Mouse (Mus musculus): Measurements from ENCODE around the gene Lpgat1.

Lpgat1 gene

GRCm38 (mm10) chr1:191717601-191718498 lies at the start of gene Lpgat1:
Gene Lpgat1, plus strand, starts transcription at chr1:191717834.
- DNase-seq (ENCODE audit: low read depth, low spot score): peak; percentile 36

- no peak for DNase-seq (ENCODE audit: low read depth, low spot score)
Observed at GRCm38 (mm10) chr1:191668030-191668429, 49.6 kb upstream of the Lpgat1 start.

GRCm38 (mm10) chr1:191674071-191674470 lies 43.6 kb upstream of the Lpgat1 start:
- no peak for DNase-seq (ENCODE audit: low read depth, low spot score)

DNA sequence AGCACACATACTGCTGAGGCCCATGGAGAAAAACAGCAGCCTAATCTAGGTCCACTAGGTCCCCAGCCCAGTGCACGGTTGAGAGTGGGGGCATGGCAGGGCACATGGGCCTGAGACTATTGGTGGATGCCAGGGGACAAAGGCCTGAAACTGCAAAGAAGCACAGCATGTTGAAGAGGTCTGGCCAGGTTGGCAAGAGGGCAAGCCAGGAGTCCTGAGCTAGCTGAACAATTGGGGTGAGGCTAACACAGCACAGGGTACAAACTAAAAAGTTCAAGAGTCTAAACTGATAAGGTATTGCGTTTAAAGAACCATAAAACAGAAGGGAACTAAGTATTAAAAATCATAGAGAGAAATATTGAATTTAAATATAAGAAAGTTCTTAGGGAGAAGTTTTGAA lies 36.0 kb upstream of the Lpgat1 start:
- DNase-seq (ENCODE audit: low read depth, low spot score): no peak

DNA sequence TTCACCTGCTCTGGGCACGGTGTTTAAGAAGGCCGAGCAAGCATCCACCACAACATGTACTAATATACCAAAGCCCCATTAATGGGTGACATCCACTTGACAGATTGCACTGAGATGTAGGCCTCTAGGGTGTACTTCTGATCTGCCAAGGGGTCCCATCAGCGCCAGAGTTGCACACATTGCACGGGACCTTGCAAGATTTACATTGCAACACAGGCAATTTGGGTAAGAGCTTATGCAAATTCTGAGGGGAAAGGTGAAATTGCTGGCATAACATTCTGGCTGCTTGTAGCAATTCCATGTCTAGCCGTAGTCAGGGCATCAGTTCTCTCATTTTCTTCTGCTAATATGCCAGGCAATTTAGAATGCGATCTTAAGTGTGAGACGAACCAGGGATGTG lies 30.1 kb upstream of the Lpgat1 start:
- DNase-seq (ENCODE audit: low read depth, low spot score): no peak

GRCm38 (mm10) chr1:191693231-191693630 lies 24.4 kb upstream of the Lpgat1 start:
- no peak for DNase-seq (ENCODE audit: low read depth, low spot score)

DNA sequence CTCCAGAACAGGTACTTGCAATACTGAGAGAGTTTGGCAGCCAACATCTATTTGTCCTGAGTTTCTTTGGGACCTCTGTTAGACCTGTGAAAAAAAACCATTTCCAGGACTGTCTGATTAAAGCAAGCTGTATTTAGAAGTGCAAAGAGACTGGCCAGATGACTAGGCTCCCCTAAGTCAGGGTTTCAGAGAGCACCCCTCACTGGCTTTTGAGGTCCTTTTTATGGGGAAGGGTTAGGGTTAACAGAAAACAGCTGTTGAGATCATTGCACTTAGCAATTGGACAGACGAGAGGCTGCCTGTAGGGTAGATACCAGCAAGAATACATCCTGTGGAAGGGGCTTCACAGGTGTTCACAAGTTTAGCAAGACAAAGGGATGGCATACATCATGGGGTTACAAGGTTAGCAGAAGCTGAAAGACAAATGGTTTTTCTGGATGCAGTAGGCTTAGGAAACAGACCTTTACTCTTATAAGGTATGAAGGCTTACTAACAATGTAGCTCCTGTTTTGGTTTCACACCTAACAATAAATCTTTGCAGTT lies 19.3 kb upstream of the Lpgat1 start:
- DNase-seq (ENCODE audit: low read depth, low spot score): peak; percentile 23

DNA sequence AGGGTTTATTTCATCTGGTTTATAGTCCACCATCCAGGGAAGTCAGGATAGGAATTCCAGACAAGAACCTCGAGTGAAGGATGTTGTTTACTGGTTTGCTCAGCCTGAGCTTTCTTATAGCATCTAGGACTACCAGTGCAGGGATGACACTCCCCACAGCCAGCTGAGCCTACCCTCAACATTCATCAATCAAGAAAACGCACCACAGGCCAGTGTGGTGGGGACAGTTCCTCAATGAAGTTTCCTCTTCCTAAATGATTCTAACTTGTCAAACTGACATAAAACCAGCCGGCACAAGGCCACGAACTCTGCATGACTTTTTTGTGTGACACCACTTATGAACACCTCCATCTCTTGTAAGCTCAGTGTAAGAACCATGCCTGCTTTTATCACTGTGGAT lies 13.1 kb upstream of the Lpgat1 start:
- DNase-seq (ENCODE audit: low read depth, low spot score): no peak

- DNase-seq (ENCODE audit: low read depth, low spot score): no peak
Observed at GRCm38 (mm10) chr1:191706541-191707078, 11.0 kb upstream of the Lpgat1 start.

DNA sequence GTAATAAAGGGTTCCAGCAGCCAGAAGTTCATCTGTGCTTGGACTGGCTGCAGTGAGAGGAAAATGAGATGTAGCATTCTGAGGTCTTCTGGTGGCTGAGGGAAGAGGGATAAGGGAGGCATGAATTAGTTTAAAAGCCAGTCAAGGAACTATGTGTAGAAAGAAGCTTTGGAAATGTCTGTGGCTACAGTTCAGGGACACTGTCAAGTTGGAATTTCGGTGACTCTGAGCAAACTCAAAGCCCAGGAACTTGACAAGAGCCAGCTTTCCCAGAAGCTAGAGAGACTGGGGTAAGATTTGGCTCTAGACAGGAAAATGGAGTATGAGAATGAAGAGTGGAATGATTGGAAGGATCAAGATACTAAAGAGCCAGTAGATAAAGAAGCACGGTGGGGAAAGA lies 7.8 kb upstream of the Lpgat1 start:
- no peak for DNase-seq (ENCODE audit: low read depth, low spot score)

DNA sequence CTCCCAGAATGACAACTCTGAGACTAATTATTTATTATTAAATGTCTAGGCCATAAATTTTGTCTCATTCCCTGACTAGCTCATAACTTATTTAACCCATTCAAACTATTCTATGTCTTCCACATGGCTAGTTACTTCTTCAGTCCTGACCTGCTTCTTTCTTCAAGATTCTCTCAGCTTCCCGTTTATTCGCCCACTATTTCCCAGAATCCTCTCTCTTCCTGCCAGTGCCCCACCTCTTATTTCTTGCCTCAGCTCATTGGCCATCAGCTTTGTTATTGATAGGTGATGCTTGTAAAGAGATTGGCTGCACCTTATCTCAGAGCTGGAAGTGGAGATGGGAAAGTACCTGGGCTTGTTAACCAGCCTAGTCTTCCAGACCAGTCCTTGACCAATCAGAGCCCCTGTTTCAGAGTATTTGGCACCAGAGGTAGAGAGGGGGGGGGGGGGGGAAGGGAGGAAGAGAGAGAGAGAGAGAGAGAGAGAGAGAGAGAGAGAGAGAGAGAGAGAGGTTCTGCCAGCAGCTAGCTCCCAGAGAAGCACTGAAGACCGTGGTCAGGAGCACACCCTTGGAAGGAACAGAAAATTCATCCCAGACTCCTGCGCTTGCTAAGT lies 5.3 kb upstream of the Lpgat1 start:
- DNase-seq (ENCODE audit: low read depth, low spot score): no peak

DNA sequence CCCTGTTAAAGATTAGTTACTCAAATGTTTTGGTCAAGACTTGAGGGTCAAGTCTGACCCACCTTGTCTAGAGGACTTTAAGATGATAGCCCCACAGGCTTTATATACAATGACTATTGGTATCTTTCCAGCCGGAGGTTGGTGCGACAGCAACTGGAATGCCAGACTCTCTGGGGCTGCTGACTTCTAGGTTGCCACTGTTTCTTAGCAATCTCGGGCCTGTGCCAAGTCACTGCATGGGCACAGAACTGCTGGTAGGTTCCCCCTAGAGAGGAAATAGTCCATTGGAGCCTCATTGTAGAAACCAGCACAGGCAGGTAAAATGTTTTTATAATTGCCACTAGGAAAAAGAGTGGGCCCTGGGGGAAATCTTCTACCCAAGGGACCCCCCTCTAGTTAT lies 3.8 kb upstream of the Lpgat1 start:
- no peak for DNase-seq (ENCODE audit: low read depth, low spot score)

DNA sequence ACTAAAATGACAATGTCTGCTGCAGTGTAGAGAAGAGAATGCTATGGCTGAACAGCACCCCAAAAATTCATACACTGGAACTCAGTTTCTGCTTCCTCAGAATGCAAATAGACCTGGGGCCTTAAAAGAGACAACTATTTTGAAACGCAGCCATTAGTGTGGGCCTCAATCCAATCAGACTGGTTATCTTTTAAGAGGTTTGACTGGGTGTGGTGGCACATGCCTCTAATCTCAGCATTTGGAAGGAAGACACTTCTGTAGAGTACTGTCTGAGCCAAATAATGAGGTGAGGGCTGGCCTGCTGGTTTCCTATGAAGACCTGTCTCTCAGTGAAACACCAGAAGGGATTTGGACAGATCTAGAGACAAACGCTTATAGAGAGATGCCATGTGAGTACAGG lies 2.5 kb upstream of the Lpgat1 start:
- no peak for DNase-seq (ENCODE audit: low read depth, low spot score)

DNA sequence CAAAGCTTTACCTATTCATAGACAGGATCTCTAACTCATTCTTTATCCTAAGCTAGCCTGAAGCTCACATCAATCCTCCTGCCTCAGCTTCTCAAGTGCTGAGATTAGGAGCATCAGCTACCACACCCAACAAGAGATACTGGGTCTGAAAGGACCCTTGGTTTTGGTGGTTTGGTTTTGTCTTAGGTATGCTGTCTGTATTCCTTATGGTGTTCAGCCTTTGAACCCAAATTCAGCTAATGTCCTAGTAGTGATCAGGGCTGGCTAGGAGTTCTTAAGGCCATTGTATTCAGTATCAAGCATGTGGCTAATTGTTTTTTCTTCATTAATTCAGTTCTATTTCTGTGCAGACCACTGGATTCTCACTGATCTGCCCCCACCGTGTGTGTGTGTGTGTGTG lies 493 bp upstream of the Lpgat1 start:
- DNase-seq (ENCODE audit: low read depth, low spot score): no peak

DNA sequence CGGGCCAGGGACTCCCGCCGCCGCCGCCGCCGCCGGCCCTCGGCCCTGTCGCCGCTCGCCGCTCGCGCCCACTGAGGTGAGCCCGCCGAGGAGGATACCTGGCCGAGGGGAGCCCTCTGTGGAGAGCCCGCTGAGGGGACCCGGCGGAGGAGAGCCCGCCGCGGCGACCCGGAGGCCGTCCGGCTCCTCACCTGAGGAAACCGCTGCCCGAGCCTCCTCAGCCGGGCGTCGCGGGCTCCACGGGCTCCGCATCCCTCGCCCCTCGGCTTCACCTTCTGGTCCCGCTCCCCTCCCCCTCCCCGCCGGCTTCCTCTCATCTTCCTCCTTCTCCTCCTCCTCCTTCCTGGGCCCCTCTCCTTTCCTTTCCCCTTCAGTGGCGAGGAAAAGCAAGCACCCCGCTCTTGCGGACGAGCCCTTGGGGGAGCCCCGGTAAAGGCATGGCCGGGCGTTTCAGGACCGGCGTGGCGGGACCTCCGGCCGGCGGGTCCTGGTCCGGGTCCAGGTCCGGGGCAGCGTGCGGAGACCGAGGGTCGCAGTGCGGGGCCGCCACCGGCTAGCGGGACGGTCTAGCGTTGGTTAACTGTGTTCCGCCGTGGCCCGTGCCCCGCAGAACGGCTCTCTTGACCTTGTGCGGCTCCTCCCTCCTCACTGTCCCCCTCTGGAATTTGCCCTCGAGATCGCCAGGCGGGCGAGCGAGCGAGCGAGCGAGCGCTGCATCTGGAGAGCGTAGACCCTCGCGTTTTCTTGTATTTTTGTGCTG lies 1.1 kb downstream of the Lpgat1 start:
- peak; percentile 31 for DNase-seq (ENCODE audit: low read depth, low spot score)

GRCm38 (mm10) chr1:191719326-191719725 lies 1.7 kb downstream of the Lpgat1 start:
- no peak for DNase-seq (ENCODE audit: low read depth, low spot score)

GRCm38 (mm10) chr1:191720419-191720818 lies 2.8 kb downstream of the Lpgat1 start:
- DNase-seq (ENCODE audit: low read depth, low spot score): no peak

DNA sequence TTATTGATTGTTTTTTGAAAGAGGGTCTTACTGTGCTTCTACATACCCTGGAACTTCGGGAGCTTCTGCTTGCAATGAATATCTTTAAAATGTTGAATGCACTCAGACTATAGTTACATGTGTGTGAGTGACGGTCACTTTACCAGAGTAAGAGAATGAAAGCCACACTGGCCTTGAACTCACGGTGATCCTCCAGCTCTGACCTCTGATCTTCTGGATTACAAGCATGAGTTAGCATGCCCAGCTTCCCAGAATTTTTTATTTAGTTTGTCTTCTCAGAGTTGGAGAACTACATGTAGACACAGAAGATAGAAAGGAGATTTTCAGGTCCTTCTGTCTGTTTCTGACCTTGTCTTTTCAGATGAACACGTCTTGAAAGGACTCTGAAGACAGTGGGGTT lies 5.1 kb downstream of the Lpgat1 start:
- no peak for DNase-seq (ENCODE audit: low read depth, low spot score)

DNA sequence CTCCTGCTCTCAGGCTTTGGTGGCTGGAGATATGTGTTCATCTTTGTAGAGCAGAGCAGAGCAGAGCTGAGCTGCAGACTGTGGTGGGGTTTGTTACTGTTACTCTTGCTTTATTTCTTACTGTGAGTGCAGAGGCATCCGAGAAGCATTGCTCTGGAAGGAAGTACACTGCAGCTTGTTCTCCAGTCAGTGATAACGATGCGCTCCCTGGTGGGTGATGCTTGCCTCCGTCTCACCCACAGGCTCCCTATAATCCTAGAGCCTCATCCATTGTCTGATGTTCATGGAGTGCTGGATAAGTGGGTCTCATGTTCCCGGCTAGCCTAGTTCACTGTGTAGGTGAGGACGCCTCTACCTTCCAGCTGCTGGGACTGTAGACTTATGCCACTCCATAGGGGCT lies 6.0 kb downstream of the Lpgat1 start:
- DNase-seq (ENCODE audit: low read depth, low spot score): no peak

- no peak for DNase-seq (ENCODE audit: low read depth, low spot score)
Observed at GRCm38 (mm10) chr1:191724385-191725061, 6.9 kb downstream of the Lpgat1 start.

GRCm38 (mm10) chr1:191732623-191733022 lies 15.0 kb downstream of the Lpgat1 start:
- no peak for DNase-seq (ENCODE audit: low read depth, low spot score)

Data from embryo, embryonic 11.5 days (tissue).